Mouse (Mus musculus): ENCODE results near the gene Arid3a.
A peak's percentile ranks its signal among the peaks of the same experiment; 100 is the strongest.

The Arid3a gene

GRCm38 (mm10) chr10:79976071-79976721 is 49.4 kb downstream of the Arid3a start:
- ATAC-seq (ENCODE audit: low TSS enrichment), result no peak

GRCm38 (mm10) chr10:79976722-79977107 is 49.9 kb downstream of the Arid3a start:
- ATAC-seq (ENCODE audit: low TSS enrichment), result no peak

GRCm38 (mm10) chr10:79977324-79977723 is 50.5 kb downstream of the Arid3a start:
- ATAC-seq (ENCODE audit: low TSS enrichment), result no peak

GRCm38 (mm10) chr10:79978061-79978460 is 51.2 kb downstream of the Arid3a start:
- no peak for ATAC-seq (ENCODE audit: low TSS enrichment)

- ATAC-seq (ENCODE audit: low TSS enrichment), result no peak
Measured at GRCm38 (mm10) chr10:79979401-79980155, 52.7 kb downstream of the Arid3a start.

- no peak for ATAC-seq (ENCODE audit: low TSS enrichment)
Measured at GRCm38 (mm10) chr10:79983205-79983604, 56.4 kb downstream of the Arid3a start.

GRCm38 (mm10) chr10:79983670-79984069 is 56.8 kb downstream of the Arid3a start:
- no peak for ATAC-seq (ENCODE audit: low TSS enrichment)

- peak; percentile 42 for ATAC-seq (ENCODE audit: low TSS enrichment)
Measured at GRCm38 (mm10) chr10:79984195-79984816, 57.5 kb downstream of the Arid3a start, which contains the start of gene Tmem259. Tmem259 (minus strand) TSS chr10:79984330.

- peak; percentile 79 for ATAC-seq (ENCODE audit: low TSS enrichment)
Measured at GRCm38 (mm10) chr10:79984871-79985270, 58.0 kb downstream of the Arid3a start.

- peak; percentile 25; the same call in 1 of the 2 replicates for ATAC-seq (ENCODE audit: low TSS enrichment)
Measured at GRCm38 (mm10) chr10:79985334-79986231, 58.7 kb downstream of the Arid3a start.

- ATAC-seq (ENCODE audit: low TSS enrichment), result no peak
Measured at GRCm38 (mm10) chr10:79986232-79986878, 59.5 kb downstream of the Arid3a start.

GRCm38 (mm10) chr10:79986963-79987362 is 60.1 kb downstream of the Arid3a start:
- no peak for ATAC-seq (ENCODE audit: low TSS enrichment)

GRCm38 (mm10) chr10:79987771-79988505 is 61.1 kb downstream of the Arid3a start:
- no peak for ATAC-seq (ENCODE audit: low TSS enrichment)

GRCm38 (mm10) chr10:79988506-79989271 is 61.8 kb downstream of the Arid3a start, which contains the start of gene Cnn2:
Cnn2 (plus strand) TSS chr10:79988584.
- no peak for ATAC-seq (ENCODE audit: low TSS enrichment)

- ATAC-seq (ENCODE audit: low TSS enrichment), result no peak
Measured at GRCm38 (mm10) chr10:79989272-79989786, 62.5 kb downstream of the Arid3a start.

GRCm38 (mm10) chr10:79989870-79990269 is 63.0 kb downstream of the Arid3a start:
- no peak for ATAC-seq (ENCODE audit: low TSS enrichment)

- no peak for ATAC-seq (ENCODE audit: low TSS enrichment)
Measured at GRCm38 (mm10) chr10:79991099-79991498, 64.3 kb downstream of the Arid3a start.

GRCm38 (mm10) chr10:79991548-79991947 is 64.7 kb downstream of the Arid3a start:
- ATAC-seq (ENCODE audit: low TSS enrichment), result no peak

GRCm38 (mm10) chr10:79994397-79995115 is 67.7 kb downstream of the Arid3a start:
- no peak for ATAC-seq (ENCODE audit: low TSS enrichment)

Data from frontal cortex, adult (tissue).